Mouse (Mus musculus) large intestine, adult 2 months (tissue): ENCODE results near the gene Khk. TPM values are rescaled to one million over a fixed set of nuclear protein-coding genes. Genes with fewer than 3 reads are reported as not detected.
A peak's percentile ranks its signal among the peaks of the same experiment; 100 is the strongest.

Source experiments
- DNase-seq: peaks from one replicate; pipeline ENCODE4 v3.0.0-alpha.2; 2012; ENCODE audit warnings: low read depth, low spot score
- WGBS: fragments of 180-500 bp; shearing (Covaris S2); methylation state at CpG from one replicate; pipeline ENCODE4 v1.1.7; 2018; 5-methylcytosine and 5-hydroxymethylcytosine counted together
- polyA plus RNA-seq: library from polyadenylated mRNA; depleted of rRNA; stranded (reverse); fragments of >200 nt; gene quantifications from 2 replicates; pipeline ENCODE4 v1.2.3, GENCODE M21; 2012; rRNA removed

The Khk gene
- polyA plus RNA-seq, 1 experiment, result 189 TPM

GRCm38 (mm10) chr5:30960814-30961213 is 39.6 kb downstream of the Khk start:
- no peak for DNase-seq
- WGBS, result 86% methylated on average over 2 of the region's 2 CpGs

DNA sequence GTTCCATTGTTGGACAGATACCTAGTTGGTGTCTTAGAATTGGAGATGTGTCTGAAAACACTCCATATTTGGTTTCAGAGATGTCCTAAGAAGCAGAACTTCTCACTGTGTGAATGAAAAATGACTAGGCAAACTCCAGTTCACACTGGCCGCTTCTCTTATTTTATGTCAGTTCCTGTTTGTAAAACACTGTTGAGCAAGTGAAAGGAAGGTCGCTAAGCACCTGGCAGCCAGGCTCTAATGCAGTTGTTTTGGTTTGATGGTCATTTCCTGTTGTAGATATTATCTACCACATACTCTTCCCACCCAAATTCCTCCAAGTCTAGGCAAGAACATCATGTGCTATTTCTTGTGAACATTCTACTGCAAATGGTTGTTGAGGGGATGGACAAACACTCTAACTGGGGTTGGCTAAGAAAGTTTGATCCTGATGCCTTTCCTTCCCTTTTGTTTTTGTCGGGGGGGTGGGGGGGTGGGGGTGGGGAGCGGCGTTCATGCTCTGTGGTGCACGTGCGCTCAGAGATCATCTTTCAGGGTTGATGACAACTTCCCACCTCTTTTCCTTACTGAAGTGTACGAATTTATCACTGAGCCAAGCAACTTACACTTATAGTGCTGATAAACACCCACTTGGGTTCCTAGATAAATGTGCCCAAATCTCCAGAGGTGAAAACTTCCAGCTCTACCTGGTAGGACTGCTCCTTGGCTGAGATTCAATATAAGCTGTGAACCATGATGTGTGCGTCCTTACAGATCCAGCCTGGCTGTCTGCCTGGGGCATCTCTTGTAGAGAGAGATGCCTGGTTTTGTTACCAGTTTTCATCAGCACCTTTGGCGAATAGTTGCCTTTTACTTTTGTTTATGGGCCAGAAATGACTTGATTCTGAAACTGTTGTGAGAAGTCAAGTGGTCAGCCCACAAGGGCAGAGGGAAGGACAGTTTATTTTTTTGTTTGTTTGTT is 40.6 kb downstream of the Khk start:
- WGBS, result 58% methylated on average over 10 of the region's 10 CpGs
- no peak for DNase-seq

DNA sequence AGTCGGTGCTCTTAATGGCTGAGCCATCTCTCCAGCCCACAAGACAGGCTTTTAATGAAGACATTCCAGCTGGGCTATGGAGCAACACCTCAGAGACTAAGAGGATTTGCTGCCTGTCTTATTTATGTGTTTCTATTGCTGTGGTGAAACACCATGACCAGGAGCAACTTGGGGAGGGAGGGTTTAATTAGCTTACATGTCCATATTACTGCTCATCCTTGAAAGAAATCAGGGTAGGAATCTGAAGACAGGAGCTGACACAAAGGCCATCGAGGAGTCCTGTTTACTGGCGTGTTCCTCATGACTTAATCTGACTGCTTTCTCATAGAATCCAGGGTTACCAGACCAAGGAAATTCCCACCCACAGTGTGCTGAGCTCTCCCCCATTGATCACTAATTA is 42.7 kb downstream of the Khk start:
- 87% methylated on average over 3 of the region's 3 CpGs for WGBS

DNA sequence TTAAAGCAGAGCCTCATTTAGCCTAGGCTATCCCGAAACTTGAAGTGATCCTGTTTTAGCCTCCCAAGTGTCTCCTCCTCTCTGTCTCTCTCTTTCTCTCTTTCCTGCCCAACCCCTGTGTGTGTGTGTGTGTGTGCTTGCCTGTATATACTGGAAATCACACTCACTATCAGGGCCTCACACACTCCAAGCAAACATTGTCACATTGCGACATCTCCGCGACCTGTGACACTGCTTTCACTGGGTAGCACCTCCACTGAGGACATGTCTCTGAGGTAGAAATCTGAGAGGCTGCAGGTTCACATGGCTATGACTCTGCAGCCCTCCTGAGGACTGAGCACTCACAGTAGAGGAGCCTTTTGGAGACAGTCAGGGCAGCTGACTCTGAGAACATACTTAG is 45.0 kb downstream of the Khk start:
- 82% methylated on average over 4 of the region's 4 CpGs for WGBS
- DNase-seq, result no peak

More for the DNA sequence above, 42.7 kb downstream of the Khk start:
- DNase-seq, result no peak

- 63% methylated on average over 8 of the region's 8 CpGs for WGBS
Measured at GRCm38 (mm10) chr5:30968416-30968815, 47.2 kb downstream of the Khk start, which contains the start of gene Tcf23. Tcf23 (plus strand) TSS chr5:30968662.

GRCm38 (mm10) chr5:30969440-30969839 is 48.2 kb downstream of the Khk start:
- DNase-seq, result peak; percentile 78
- WGBS, result 36% methylated on average over 2 of the region's 2 CpGs

More at GRCm38 (mm10) chr5:30968416-30968815, 47.2 kb downstream of the Khk start, which contains the start of gene Tcf23:
- DNase-seq, result no peak

GRCm38 (mm10) chr5:30974870-30975656 is 53.8 kb downstream of the Khk start:
- 51% methylated on average over 9 of the region's 9 CpGs for WGBS
- no peak for DNase-seq

Other genes with a start within 250 kb of the Khk start
- 0.70 and 0.92 TPM in 2 replicates for gene Dpysl5, start 209.9 kb upstream of the Khk start, polyA plus RNA-seq
- gene Mapre3, start 106.8 kb upstream of the Khk start, polyA plus RNA-seq, result 25.3 and 26.2 TPM in 2 replicates
- 84.2 and 95.4 TPM in 2 replicates for gene Tmem214, start 53.4 kb upstream of the Khk start, polyA plus RNA-seq
- gene Agbl5, start 32.7 kb upstream of the Khk start, polyA plus RNA-seq, result 9.1 and 11.9 TPM in 2 replicates
- 317 and 323 TPM in 2 replicates for gene Ost4, start 13.6 kb upstream of the Khk start, polyA plus RNA-seq
- gene Emilin1, start 8.0 kb upstream of the Khk start, polyA plus RNA-seq, result 46.7 and 48.6 TPM in 2 replicates
- gene Cgref1, start 24.2 kb downstream of the Khk start, polyA plus RNA-seq, result 111 and 239 TPM in 2 replicates
- 386 and 408 TPM in 2 replicates for gene Preb, start 38.9 kb downstream of the Khk start, polyA plus RNA-seq
- 0.33 and 0.62 TPM in 2 replicates for gene Tcf23, start 47.2 kb downstream of the Khk start, polyA plus RNA-seq
- 92.9 and 98.2 TPM in 2 replicates for gene Atraid, start 126.9 kb downstream of the Khk start, polyA plus RNA-seq
- 73.4 and 107 TPM in 2 replicates for gene Slc5a6, start 127.5 kb downstream of the Khk start, polyA plus RNA-seq
- gene Cad, start 133.3 kb downstream of the Khk start, polyA plus RNA-seq, result 15.1 and 21.2 TPM in 2 replicates
- not detected in 2 replicates for gene Dnajc5g, start 184.9 kb downstream of the Khk start, polyA plus RNA-seq
- gene Slc30a3, start 186.8 kb downstream of the Khk start, polyA plus RNA-seq, result 0.14 and 0.16 TPM in 2 replicates
- gene Trim54, start 195.3 kb downstream of the Khk start, polyA plus RNA-seq, result 0.05 TPM in 1 of 2 replicates, not detected in the other
- gene Ucn, start 217.4 kb downstream of the Khk start, polyA plus RNA-seq, result not detected in 2 replicates
- 46.8 and 47.5 TPM in 2 replicates for gene Mpv17, start 232.8 kb downstream of the Khk start, polyA plus RNA-seq